Mouse (Mus musculus) MEL (cell line): Measurements from ENCODE around the gene Plekhg3. TPM values are rescaled to one million over a fixed set of nuclear protein-coding genes. Genes with fewer than 3 reads are reported as not detected.
A peak's percentile ranks its signal among the peaks of the same experiment; 100 is the strongest.

Experiments
- DNase-seq: peaks from one replicate; pipeline ENCODE4 v3.0.0; 2011; ENCODE audit warnings: low read depth, low spot score
- H3K27ac ChIP-seq: 2 replicates; pipeline ENCODE4 v1.5.1; 2012; ENCODE audit warnings: low read depth, mild to moderate bottlenecking, control low read depth, low read length, moderate library complexity; ENCODE audit not compliant: control insufficient read depth
- H3K27me3 ChIP-seq, 2 experiments: fragments of 150-350 bp in 1 of 2; sonication (generic) in 1 of 2; 2 replicates each; pipeline ENCODE4 v1.6.1; 2012; ENCODE audit warnings: low read length in 2 of 2, mild to moderate bottlenecking in 2 of 2, improper control_type of control experiment in 1 of 2, moderate library complexity in 1 of 2; ENCODE audit not compliant: insufficient read depth in 2 of 2, control insufficient read depth in 1 of 2
- H3K36me3 ChIP-seq, 2 experiments: 2 replicates each; pipeline ENCODE4 v1.6.1; 2012 to 2014; ENCODE audit warnings: low read length in 2 of 2, improper control_type of control experiment in 1 of 2, inconsistent platforms in 1 of 2, mild to moderate bottlenecking in 1 of 2; ENCODE audit not compliant: insufficient read depth in 2 of 2, control insufficient read depth in 1 of 2
- H3K4me1 ChIP-seq, 2 experiments: fragments of 150-350 bp in 1 of 2; sonication (generic) in 1 of 2; 2 replicates each; pipeline ENCODE4 v1.6.1; 2012; ENCODE audit warnings: low read length in 2 of 2, improper control_type of control experiment in 1 of 2, mild to moderate bottlenecking in 1 of 2; ENCODE audit not compliant: insufficient read depth in 2 of 2, control insufficient read depth in 1 of 2
- H3K4me3 ChIP-seq, 2 experiments: fragments of 150-350 bp in 1 of 2; sonication (generic) in 1 of 2; 2 replicates each; pipeline ENCODE4 v1.5.1; 2012; ENCODE audit warnings: low read depth in 2 of 2, low read length in 2 of 2, mild to moderate bottlenecking in 2 of 2, moderate library complexity in 2 of 2, control low read depth in 1 of 2, improper control_type of control experiment in 1 of 2; ENCODE audit not compliant: control insufficient read depth in 1 of 2, insufficient read depth in 1 of 2
- H3K79me2 ChIP-seq: 2 replicates; pipeline ENCODE4 v1.6.1; 2012; ENCODE audit warnings: mild to moderate bottlenecking, low read length, moderate library complexity; ENCODE audit not compliant: control insufficient read depth, poor library complexity, insufficient read depth
- H3K9ac ChIP-seq: 2 replicates; pipeline ENCODE4 v1.6.1; 2012; ENCODE audit warnings: low read depth, mild to moderate bottlenecking, control low read depth, low read length, moderate library complexity; ENCODE audit not compliant: control insufficient read depth, poor library complexity, severe bottlenecking
- H3K9me3 ChIP-seq: fragments of 150-350 bp; sonication (generic); replicated peaks from 2 replicates; pipeline ENCODE4 v1.6.1; 2012; ENCODE audit warnings: mild to moderate bottlenecking, low read length, improper control_type of control experiment, moderate library complexity; ENCODE audit not compliant: insufficient read depth
- BHLHE40 ChIP-seq: IDR thresholded peaks from 2 replicates; pipeline ENCODE4 v1.6.1; 2012; ENCODE audit warnings: low read depth, mild to moderate bottlenecking, inconsistent platforms, low read length, improper control_type of control experiment, borderline replicate concordance
- ELF1 ChIP-seq: IDR thresholded peaks from 2 replicates; pipeline ENCODE4 v1.6.1; 2014; ENCODE audit warnings: low read depth, mild to moderate bottlenecking, inconsistent platforms, low read length, improper control_type of control experiment, moderate library complexity
- GABPA ChIP-seq: IDR thresholded peaks from 2 replicates; pipeline ENCODE4 v1.6.1; 2012; ENCODE audit warnings: low read depth, mild to moderate bottlenecking, inconsistent platforms, low read length, improper control_type of control experiment, moderate library complexity
- JUND ChIP-seq: IDR thresholded peaks from 2 replicates; pipeline ENCODE4 v1.6.1; 2011; ENCODE audit warnings: low read depth, mild to moderate bottlenecking, improper control_type of control experiment, low read length
- KAT2A ChIP-seq: conservative IDR thresholded peaks from 2 replicates; pipeline ENCODE4 v1.6.1; 2012; ENCODE audit warnings: low read depth, low read length, improper control_type of control experiment, inconsistent platforms
- MAX ChIP-seq: IDR thresholded peaks from 2 replicates; pipeline ENCODE4 v1.6.1; 2011; ENCODE audit warnings: low read length, improper control_type of control experiment
- MXI1 ChIP-seq: IDR thresholded peaks from 2 replicates; pipeline ENCODE4 v1.6.1; 2011; ENCODE audit warnings: mild to moderate bottlenecking, low read depth, low read length, improper control_type of control experiment
- POLR2A ChIP-seq, 2 experiments: IDR thresholded peaks; 2 replicates each; pipeline ENCODE4 v1.6.1; 2011 to 2012; ENCODE audit warnings: low read length in 2 of 2, mild to moderate bottlenecking in 2 of 2, control low read depth in 1 of 2, improper control_type of control experiment in 1 of 2, low read depth in 1 of 2, moderate library complexity in 1 of 2; ENCODE audit not compliant: control insufficient read depth in 1 of 2, insufficient read depth in 1 of 2, poor library complexity in 1 of 2
- SIN3A ChIP-seq: IDR thresholded peaks from 2 replicates; pipeline ENCODE4 v1.6.1; 2012; ENCODE audit warnings: low read length, improper control_type of control experiment, inconsistent platforms
- TBP ChIP-seq: IDR thresholded peaks from 2 replicates; pipeline ENCODE4 v1.8.0; 2011; ENCODE audit warnings: low read depth, low read length, improper control_type of control experiment
- USF2 ChIP-seq, 2 experiments: IDR thresholded peaks; 2 replicates each; pipeline ENCODE4 v1.6.1; 2011 to 2012; ENCODE audit warnings: improper control_type of control experiment in 2 of 2, low read length in 2 of 2, borderline replicate concordance in 1 of 2, inconsistent platforms in 1 of 2, low read depth in 1 of 2, mild to moderate bottlenecking in 1 of 2; ENCODE audit not compliant: insufficient read depth in 1 of 2
- ZC3H11A ChIP-seq: IDR thresholded peaks from 2 replicates; pipeline ENCODE4 v1.6.1; 2012; ENCODE audit warnings: low read depth, mild to moderate bottlenecking, inconsistent platforms, low read length, improper control_type of control experiment
- ZKSCAN1 ChIP-seq: IDR thresholded peaks from 2 replicates; pipeline ENCODE4 v1.6.1; 2012; ENCODE audit warnings: low read depth, mild to moderate bottlenecking, inconsistent platforms, low read length, improper control_type of control experiment, moderate library complexity
- polyA plus RNA-seq, 2 experiments: library from polyadenylated mRNA; stranded (reverse) in 1 of 2; unstranded in 1 of 2; fragments of >175 nt in 1 of 2; fragments of >200 nt in 1 of 2; gene quantifications; 2 replicates each; pipeline versions ENCODE4 v1.2.1 to v1.2.4; 2012; ENCODE audit warnings: low replicate concordance in 2 of 2, low read depth in 1 of 2; ENCODE audit not compliant: insufficient read length in 2 of 2, insufficient read depth in 1 of 2, missing spikeins in 1 of 2
- total RNA-seq: library from RNA; depleted of rRNA; stranded (reverse); fragments of 300-350 nt; gene quantifications from 2 replicates; pipeline ENCODE4 v1.2.3, GENCODE M21; 2012

Plekhg3 gene
- total and polyA plus RNA-seq, 3 experiments = 0.92 to 7.0 TPM; not detected in 1

GRCm38 (mm10) chr12:76500896-76501295, 29.8 kb upstream of the Plekhg3 start (continued):
- TF ChIP-seq JUND (0 out of 2 replicates have a peak, but pooled peaks have one; percentile 59), KAT2A (no peak)

- no peak overlapping the region for H3K4me3 ChIP-seq
- no peak overlapping the region for H3K9ac ChIP-seq
- peaks cover 6 to 47% of the 10 kb centered on the region in 2 experiments for H3K4me1 ChIP-seq
- no peaks in the 10 kb centered on the region for H3K9me3 ChIP-seq
- no peak for DNase-seq
- H3K27me3 ChIP-seq = no peaks in the 10 kb centered on the region
- no peak overlapping the region for H3K27ac ChIP-seq
- peaks cover 0 to 31% of the 10 kb centered on the region in 2 experiments; a peak in 2 of 4 replicates for H3K36me3 ChIP-seq
- H3K79me2 ChIP-seq = no peaks in the 10 kb centered on the region
- TF ChIP-seq MAX = no peak
- no peak for TF ChIP-seq JUND
- no peak for TF ChIP-seq SIN3A
- no peak for TF ChIP-seq ZC3H11A
- no peak for TF ChIP-seq ELF1
- TF ChIP-seq BHLHE40 = no peak
- TF ChIP-seq POLR2A (IDR thresholded peaks at IDR 0.05; ENCODE audit: control insufficient read depth in 1 of 2, insufficient read depth in 1 of 2, low read depth in 1 of 2, low read length in 2 of 2, poor library complexity in 1 of 2) = no peak
- no peak for TF ChIP-seq TBP
Observed at GRCm38 (mm10) chr12:76502981-76503380, 27.7 kb upstream of the Plekhg3 start.

GRCm38 (mm10) chr12:76506522-76506921, 24.2 kb upstream of the Plekhg3 start:
- H3K9ac ChIP-seq = no peak overlapping the region
- no peaks in the 10 kb centered on the region for H3K9me3 ChIP-seq
- peaks cover 0 to 18% of the 10 kb centered on the region in 2 experiments; a peak in 3 of 4 replicates for H3K4me1 ChIP-seq
- no peak overlapping the region for H3K27ac ChIP-seq
- no peak for TF ChIP-seq USF2 (IDR thresholded peaks at IDR 0.05; ENCODE audit: borderline replicate concordance in 1 of 2, insufficient read depth in 1 of 2, low read depth in 1 of 2, low read length in 2 of 2)
- no peak for TF ChIP-seq ZKSCAN1
- TF ChIP-seq GABPA = no peak
- TF ChIP-seq BHLHE40 = no peak
- TF ChIP-seq MXI1 = no peak
- TF ChIP-seq KAT2A = no peak
- H3K79me2 ChIP-seq = no peaks in the 10 kb centered on the region
- no peak for DNase-seq
- H3K27me3 ChIP-seq = no peaks in the 10 kb centered on the region
- H3K4me3 ChIP-seq = no peak overlapping the region
- peaks cover 0 to 6% of the 10 kb centered on the region in 2 experiments; a peak in 2 of 4 replicates for H3K36me3 ChIP-seq
